Mouse (Mus musculus) kidney, embryonic 16.5 days (tissue): ENCODE results near the gene Lyzl4. TPM values are rescaled to one million over a fixed set of nuclear protein-coding genes. Genes with fewer than 3 reads are reported as not detected.

ENCODE experiments used
- ATAC-seq: fragments of 200-750 bp; cut with Nextera tagmentation; 2 replicates; pipeline ENCODE4 v1.8.0; 2017; ENCODE audit warnings: moderate TSS enrichment; ENCODE audit not compliant: low FRiP score, low TSS enrichment
- H3K27ac ChIP-seq: fragments of 300-500 bp; sonication (generic); 2 replicates; pipeline ENCODE4 v1.5.1; 2014; ENCODE audit warnings: low read length
- H3K27me3 ChIP-seq: fragments of 300-500 bp; sonication (generic); 2 replicates; pipeline ENCODE4 v1.6.1; 2014; ENCODE audit warnings: low read length, control low read depth, mixed read lengths; ENCODE audit not compliant: insufficient read depth
- H3K36me3 ChIP-seq: fragments of 300-500 bp; sonication (generic); 2 replicates; pipeline ENCODE4 v1.6.1; 2014; ENCODE audit warnings: low read length, control low read depth, mixed read lengths; ENCODE audit not compliant: insufficient read depth
- H3K4me1 ChIP-seq: fragments of 300-500 bp; sonication (generic); 2 replicates; pipeline ENCODE4 v1.6.1; 2014; ENCODE audit warnings: low read length, control low read depth, mixed read lengths; ENCODE audit not compliant: insufficient read depth
- H3K4me2 ChIP-seq: fragments of 300-500 bp; sonication (generic); replicated peaks from 2 replicates; pipeline ENCODE4 v1.6.1; 2014; ENCODE audit warnings: low read depth, low read length
- H3K4me3 ChIP-seq: fragments of 300-500 bp; sonication (generic); 2 replicates; pipeline ENCODE4 v1.5.1; 2014; ENCODE audit warnings: mild to moderate bottlenecking, low read length
- H3K9ac ChIP-seq: fragments of 300-500 bp; sonication (generic); replicated peaks from 2 replicates; pipeline ENCODE4 v1.6.1; 2014; ENCODE audit warnings: low read length
- H3K9me3 ChIP-seq: fragments of 300-500 bp; sonication (generic); 2 replicates; pipeline ENCODE4 v1.6.1; 2016; ENCODE audit warnings: low read length, control low read depth
- WGBS: fragments of 180-500 bp; shearing (Covaris S2); extraction: QIAGEN DNeasy Blood & Tissue Kit; methylation state at CpG from one replicate; pipeline ENCODE4 v1.1.7; 2014; 5-methylcytosine and 5-hydroxymethylcytosine counted together
- polyA plus RNA-seq: library from polyadenylated mRNA; unstranded; fragments of >200 nt; fragmentation: Nextera tagmentation; extraction: Ambion mirVana; gene quantifications from 2 replicates; pipeline ENCODE4 v1.2.1, GENCODE M21; 2015

Lyzl4 gene
- 0.25 TPM in 1 of 2 replicates, not detected in the other for polyA plus RNA-seq

DNA sequence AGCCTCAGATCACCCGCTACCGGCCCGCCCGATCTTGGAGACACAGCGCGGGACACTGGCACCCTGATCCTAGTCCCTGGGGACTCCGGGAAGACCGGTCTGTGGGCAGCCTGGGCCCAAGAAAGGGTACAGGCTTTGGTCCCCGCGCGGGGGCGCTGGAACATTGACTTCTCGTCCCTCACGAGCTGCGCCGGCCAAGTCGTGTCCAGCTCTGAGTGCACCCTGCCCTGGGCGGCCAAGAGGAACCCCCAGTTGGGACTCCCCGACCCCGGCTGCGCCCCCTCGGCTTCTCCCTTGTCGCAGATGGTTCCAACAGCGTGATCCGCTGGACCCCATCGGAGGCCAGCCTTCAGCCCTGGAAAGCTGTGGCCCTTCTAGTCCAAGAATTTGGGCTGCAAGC is at the start of gene Lyzl4:
Lyzl4 (minus strand) TSS at position 96 of the 400 bp plus-strand sequence.
- H3K9me3 ChIP-seq = no peaks in the 10 kb centered on the region
- peak within 1 kb of the TSS; percentile 57 for H3K9ac ChIP-seq
- H3K36me3 ChIP-seq = no peaks in the 10 kb centered on the region
- H3K4me3 ChIP-seq = peak within 1 kb of the TSS; percentile 56
- H3K4me2 ChIP-seq = peak within 1 kb of the TSS; percentile 96
- H3K27me3 ChIP-seq = peaks cover 54% of the 10 kb centered on the region
- peaks cover 18% of the 10 kb centered on the region for H3K4me1 ChIP-seq
- 0% methylated on average over 26 of the region's 26 CpGs for WGBS
- H3K27ac ChIP-seq = no peak within 1 kb of the TSS
- ATAC-seq = peak; percentile 89

DNA sequence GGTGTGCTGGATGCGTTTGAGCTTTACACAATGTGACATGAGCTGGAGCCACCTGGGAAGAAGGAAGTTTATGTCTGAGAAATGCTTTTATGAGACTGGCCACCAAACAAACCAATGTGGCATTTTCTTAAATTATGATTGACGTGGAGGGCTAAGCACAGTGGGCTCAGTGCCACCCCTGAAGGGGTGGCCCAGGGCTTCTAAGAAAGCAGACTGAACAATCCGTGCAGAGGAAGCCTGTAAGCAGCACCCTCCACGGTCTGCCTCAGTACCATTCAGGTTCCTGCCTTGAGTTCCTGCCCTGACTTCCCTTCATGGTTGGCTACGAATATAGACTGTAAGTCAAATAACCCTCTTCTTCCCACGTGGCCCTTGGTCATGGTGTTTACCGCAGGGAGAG is 48.8 kb upstream of the Lyzl4 start:
- WGBS = 86% methylated on average over 7 of the region's 7 CpGs
- no peak for ATAC-seq

DNA sequence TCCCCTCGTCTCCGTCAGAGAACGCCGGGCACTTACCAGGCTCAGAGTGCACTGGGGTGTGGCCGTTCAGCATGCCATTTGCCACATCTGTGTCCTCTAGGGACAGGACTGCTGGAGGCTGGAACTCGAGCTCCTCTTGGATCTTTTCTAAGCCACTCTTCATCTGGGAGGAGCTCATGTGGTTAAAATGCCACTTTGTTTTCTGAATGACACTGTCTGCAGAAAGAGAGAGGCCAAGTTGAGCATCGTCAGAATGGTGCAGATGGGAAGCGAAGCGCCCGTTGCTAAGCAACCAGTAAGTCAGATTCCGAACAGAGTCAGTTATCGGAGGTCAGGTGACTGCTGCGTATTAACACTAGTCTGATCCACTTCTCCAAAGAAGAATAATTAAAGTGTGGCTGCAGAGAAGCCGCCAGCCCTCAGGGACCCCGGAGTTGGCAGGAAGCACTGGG is 48.3 kb upstream of the Lyzl4 start:
- Histone ChIP-seq H3K27me3 (no peaks in the 10 kb centered on the region), H3K27ac (no peak overlapping the region), H3K9ac (no peak overlapping the region), H3K4me1 (no peaks in the 10 kb centered on the region), H3K4me3 (no peak overlapping the region), H3K4me2 (no peak overlapping the region), H3K9me3 (no peaks in the 10 kb centered on the region), H3K36me3 (peaks cover 14% of the 10 kb centered on the region)
- ATAC-seq = no peak
- 54% methylated on average over 15 of the region's 15 CpGs for WGBS

More for the DNA sequence above, 48.8 kb upstream of the Lyzl4 start:
- H3K9ac ChIP-seq = no peak overlapping the region
- no peak overlapping the region for H3K27ac ChIP-seq
- no peak overlapping the region for H3K4me3 ChIP-seq
- peaks cover 12% of the 10 kb centered on the region; the same call in 1 of the 2 replicates for H3K36me3 ChIP-seq
- H3K9me3 ChIP-seq = no peaks in the 10 kb centered on the region
- H3K27me3 ChIP-seq = no peaks in the 10 kb centered on the region
- H3K4me1 ChIP-seq = no peaks in the 10 kb centered on the region
- no peak overlapping the region for H3K4me2 ChIP-seq

DNA sequence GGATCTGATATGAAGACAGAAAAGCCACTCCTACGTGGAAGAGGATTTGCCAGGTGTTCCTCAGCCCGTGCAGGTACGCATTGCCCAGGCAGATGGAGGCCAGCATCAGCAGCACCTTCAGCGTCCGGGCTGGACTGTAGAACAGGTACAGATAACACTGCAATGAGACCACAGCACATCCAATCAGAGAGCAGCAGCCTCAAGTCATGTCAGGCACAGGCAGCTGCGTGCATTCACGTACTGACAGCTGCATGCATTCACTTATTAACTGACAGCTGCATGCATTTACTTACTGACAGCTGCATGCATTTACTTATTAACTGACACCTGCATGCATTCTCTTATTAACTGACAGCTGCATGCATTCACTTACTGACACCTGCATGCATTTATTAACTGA is 42.8 kb upstream of the Lyzl4 start:
- 78% methylated on average over 7 of the region's 7 CpGs for WGBS
- H3K36me3 ChIP-seq = peaks cover 20% of the 10 kb centered on the region

DNA sequence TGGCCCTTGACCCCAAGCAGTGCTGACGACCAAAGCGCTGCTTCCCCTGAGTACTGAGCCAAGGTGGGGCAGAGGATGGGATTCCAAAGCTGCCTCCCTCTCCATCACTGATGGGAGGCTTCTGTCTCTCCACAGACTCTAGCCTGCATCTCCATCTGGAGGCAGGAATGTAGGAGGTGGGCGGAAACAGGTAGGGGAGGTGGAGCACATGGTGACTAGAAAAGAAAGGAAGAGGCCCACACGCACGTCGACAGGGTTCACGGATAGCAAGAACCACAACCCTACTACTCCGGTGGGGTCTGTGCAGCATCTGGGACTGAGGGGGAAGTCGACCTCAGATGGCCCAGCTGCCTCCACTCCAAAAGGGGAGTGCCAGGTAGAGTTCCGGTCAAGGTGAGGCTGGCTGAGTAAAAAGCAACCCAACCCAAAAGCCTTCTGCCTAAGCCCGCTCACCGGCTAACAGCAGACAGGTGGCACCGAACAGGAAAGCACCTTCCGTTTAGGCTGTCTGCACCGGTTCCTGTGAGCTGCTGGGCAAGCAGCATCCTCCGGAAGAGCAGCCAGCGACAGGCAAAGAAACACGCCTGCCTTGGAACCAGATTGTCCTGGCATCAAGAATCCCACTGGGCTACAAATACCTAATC is 40.3 kb upstream of the Lyzl4 start:
- ATAC-seq = no peak
- H3K9me3 ChIP-seq = no peaks in the 10 kb centered on the region
- peaks cover 9% of the 10 kb centered on the region for H3K36me3 ChIP-seq
- H3K4me2 ChIP-seq = no peak overlapping the region
- 75% methylated on average over 18 of the region's 18 CpGs for whole genome bisulfite sequencing
- no peaks in the 10 kb centered on the region for H3K27me3 ChIP-seq
- peaks cover 3% of the 10 kb centered on the region for H3K4me1 ChIP-seq
- no peak overlapping the region for H3K27ac ChIP-seq
- H3K4me3 ChIP-seq = no peak overlapping the region
- H3K9ac ChIP-seq = no peak overlapping the region

More for the DNA sequence above, 42.8 kb upstream of the Lyzl4 start:
- Histone ChIP-seq H3K4me3 (no peak overlapping the region), H3K4me2 (no peak overlapping the region), H3K27ac (no peak overlapping the region), H3K9me3 (no peaks in the 10 kb centered on the region), H3K4me1 (no peaks in the 10 kb centered on the region), H3K27me3 (no peaks in the 10 kb centered on the region), H3K9ac (no peak overlapping the region)
- no peak for ATAC-seq

DNA sequence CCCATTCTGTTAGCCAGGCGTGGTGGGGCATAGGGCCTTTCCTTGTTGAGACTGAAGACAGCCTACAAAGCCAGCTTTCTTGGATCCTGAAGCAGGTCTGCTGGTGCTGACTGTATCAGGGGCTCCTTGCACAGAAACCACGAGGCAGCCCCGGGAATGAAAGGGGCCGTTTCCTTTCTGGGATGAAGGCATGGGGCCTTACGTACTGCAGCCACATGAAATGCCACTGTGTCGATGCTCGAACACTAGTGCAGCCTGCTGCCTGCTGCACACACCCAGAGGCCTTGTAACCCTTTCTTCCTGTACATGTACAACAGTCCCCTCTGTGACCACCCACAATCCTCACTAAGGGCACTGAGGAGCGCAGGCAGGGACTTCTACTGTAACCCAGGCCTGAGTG is 39.3 kb upstream of the Lyzl4 start:
- WGBS = 74% methylated on average over 8 of the region's 8 CpGs
- Histone ChIP-seq H3K27ac (no peak overlapping the region), H3K4me2 (no peak overlapping the region), H3K36me3 (peaks cover 8% of the 10 kb centered on the region; the same call in 1 of the 2 replicates), H3K4me3 (no peak overlapping the region), H3K4me1 (peaks cover 6% of the 10 kb centered on the region), H3K9me3 (no peaks in the 10 kb centered on the region), H3K27me3 (no peaks in the 10 kb centered on the region), H3K9ac (no peak overlapping the region)
- ATAC-seq = no peak

DNA sequence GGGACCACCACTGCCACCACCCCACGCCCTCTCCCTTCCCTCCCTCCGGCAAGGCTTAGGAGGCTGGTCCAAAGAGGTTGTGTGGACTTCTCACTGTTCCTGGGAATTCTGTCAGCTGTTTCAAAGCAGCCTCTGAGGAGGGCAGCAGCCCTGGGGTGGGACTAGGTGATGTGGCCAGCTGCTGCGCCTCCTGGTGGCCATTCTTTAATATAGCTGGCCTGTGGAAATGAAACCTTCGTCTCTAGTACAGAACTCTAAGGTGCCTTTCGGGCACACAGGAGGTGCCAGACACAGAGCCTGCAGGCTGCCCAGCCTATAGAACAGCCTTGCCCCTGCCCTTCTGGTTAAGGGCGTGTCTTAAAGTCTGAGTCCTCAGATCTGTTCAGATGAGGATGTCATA is 37.7 kb upstream of the Lyzl4 start:
- no peaks in the 10 kb centered on the region for H3K36me3 ChIP-seq
- ATAC-seq = peak; percentile 37; the same call in 1 of the 2 replicates
- no peak overlapping the region for H3K9ac ChIP-seq
- H3K4me2 ChIP-seq = no peak overlapping the region
- no peaks in the 10 kb centered on the region for H3K27me3 ChIP-seq
- H3K4me3 ChIP-seq = no peak overlapping the region
- H3K4me1 ChIP-seq = peaks cover 6% of the 10 kb centered on the region
- no peaks in the 10 kb centered on the region for H3K9me3 ChIP-seq
- WGBS = 12% methylated on average over 6 of the region's 6 CpGs
- no peak overlapping the region for H3K27ac ChIP-seq

DNA sequence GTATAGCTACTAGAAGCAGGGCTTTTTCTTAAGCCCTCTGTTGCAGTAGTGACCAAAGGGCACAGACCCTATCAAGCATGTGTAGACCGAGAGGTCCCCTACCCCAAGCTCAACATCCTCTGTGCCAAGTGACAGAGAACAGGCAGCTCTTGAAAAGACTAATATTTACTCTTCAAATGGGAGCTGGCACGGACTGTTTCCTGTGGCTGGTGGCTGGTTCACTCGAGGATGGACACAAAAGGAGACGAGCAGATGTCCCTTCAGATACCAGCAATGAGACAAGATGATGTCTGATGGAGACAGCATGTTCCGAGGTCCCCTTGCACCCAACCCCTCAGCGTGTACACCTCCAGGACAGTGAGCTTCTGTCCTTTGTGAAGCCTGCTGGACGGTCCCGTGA is 35.6 kb upstream of the Lyzl4 start:
- Histone ChIP-seq H3K4me2 (no peak overlapping the region), H3K36me3 (no peaks in the 10 kb centered on the region), H3K9me3 (no peaks in the 10 kb centered on the region), H3K27ac (no peak overlapping the region), H3K4me1 (peaks cover 6% of the 10 kb centered on the region), H3K9ac (no peak overlapping the region), H3K27me3 (no peaks in the 10 kb centered on the region), H3K4me3 (no peak overlapping the region)
- WGBS = 59% methylated on average over 8 of the region's 8 CpGs
- ATAC-seq = no peak

DNA sequence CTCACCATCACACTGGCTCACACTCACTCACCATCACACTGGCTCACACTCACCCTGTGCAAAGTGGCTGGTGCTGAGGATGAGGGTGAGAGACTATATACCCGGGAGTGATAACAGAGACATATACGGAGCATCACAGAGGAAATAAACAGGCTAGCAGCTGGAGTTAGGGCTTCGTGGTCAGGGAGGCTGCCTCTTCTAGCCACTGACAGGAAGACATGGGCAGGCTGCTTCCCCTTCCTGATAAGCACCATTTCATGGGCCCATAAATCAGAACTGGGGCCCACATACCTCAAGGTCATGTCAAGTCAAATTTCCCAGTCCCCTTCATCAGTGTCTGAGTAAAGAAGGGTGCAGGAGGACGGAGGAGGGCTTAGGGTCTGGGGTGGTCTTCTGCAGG is 35.2 kb upstream of the Lyzl4 start:
- ATAC-seq = no peak
- no peaks in the 10 kb centered on the region for H3K27me3 ChIP-seq
- no peaks in the 10 kb centered on the region for H3K9me3 ChIP-seq
- H3K4me3 ChIP-seq = no peak overlapping the region
- H3K36me3 ChIP-seq = no peaks in the 10 kb centered on the region
- H3K4me2 ChIP-seq = no peak overlapping the region
- H3K9ac ChIP-seq = no peak overlapping the region
- peaks cover 10% of the 10 kb centered on the region for H3K4me1 ChIP-seq
- no peak overlapping the region for H3K27ac ChIP-seq
- WGBS = 39% methylated on average over 4 of the region's 4 CpGs

DNA sequence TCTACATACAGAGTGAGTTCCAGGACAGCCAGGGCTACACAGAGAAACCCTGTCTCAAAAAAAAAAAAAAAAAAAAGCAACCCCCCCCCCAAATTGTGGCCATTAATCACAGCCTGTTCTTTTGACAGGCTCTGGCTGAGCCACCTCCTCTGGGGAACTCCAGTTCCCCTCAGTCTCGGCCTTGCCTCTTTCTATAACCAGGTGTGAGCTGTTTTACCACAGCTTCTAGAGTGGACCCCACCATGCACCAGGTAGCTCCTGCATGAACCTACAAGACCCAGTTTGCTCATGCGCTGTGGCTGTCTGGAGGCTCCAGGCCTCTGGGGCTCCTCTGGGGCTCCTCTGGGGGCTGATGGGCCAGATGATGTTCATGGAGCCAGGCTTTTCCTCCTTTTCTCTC is 33.7 kb upstream of the Lyzl4 start:
- H3K27me3 ChIP-seq = peaks cover 7% of the 10 kb centered on the region
- H3K4me1 ChIP-seq = peaks cover 10% of the 10 kb centered on the region
- H3K27ac ChIP-seq = no peak overlapping the region
- WGBS = 83% methylated on average over 2 of the region's 2 CpGs
- no peak for ATAC-seq
- H3K36me3 ChIP-seq = no peaks in the 10 kb centered on the region
- no peak overlapping the region for H3K4me3 ChIP-seq
- no peaks in the 10 kb centered on the region for H3K9me3 ChIP-seq
- H3K4me2 ChIP-seq = no peak overlapping the region
- no peak overlapping the region for H3K9ac ChIP-seq
